Mouse (Mus musculus) gastrocnemius, adult 8-10 months (tissue): ENCODE measurements around the gene Heg1. TPM values are rescaled to one million over a fixed set of nuclear protein-coding genes. Genes with fewer than 3 reads are reported as not detected.

Experiments used
- DNase-seq, 2 experiments: peaks; one replicate each; pipeline ENCODE4 v3.0.0; 2022; ENCODE audit warnings: low spot score in 2 of 2
- total RNA-seq, 4 experiments: library from RNA; stranded (reverse); gene quantifications; 2 replicates each; pipeline ENCODE4 v1.2.4; 2022

Heg1 gene
- 10 to 100 TPM; 20.8 to 31.3 (median 24.2) TPM for total RNA-seq

DNA sequence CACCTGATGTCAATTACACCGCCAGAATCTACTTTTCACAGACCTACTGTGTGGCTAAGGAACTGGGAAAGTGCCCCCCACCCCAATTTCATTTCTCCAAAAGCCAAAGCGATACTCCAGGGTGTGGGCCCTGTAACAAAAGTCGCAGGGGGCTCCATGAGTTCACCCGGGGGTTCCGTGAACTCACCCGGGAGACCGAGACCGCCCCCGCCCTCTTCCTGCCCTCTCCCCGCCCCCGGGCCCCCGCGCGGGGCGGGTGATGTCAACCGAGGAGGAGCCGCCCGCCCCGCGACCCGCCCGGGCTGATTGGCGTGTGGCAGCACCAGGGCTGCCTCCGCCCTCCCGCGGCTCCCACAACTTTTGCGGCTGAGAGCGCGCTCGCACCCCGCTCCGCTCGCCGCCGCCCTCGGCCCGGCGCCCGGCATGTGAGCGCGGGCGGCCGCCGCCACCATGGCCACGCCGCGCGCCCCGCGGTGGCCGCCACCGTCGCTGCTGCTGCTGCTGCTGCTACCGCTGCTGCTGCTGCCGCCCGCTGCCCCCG lies at the start of gene Heg1:
TSS of gene Heg1 (plus strand) at position 209 of the 541 bp plus-strand sequence.
- DNase-seq, result peak; percentile 78 to 80

DNA sequence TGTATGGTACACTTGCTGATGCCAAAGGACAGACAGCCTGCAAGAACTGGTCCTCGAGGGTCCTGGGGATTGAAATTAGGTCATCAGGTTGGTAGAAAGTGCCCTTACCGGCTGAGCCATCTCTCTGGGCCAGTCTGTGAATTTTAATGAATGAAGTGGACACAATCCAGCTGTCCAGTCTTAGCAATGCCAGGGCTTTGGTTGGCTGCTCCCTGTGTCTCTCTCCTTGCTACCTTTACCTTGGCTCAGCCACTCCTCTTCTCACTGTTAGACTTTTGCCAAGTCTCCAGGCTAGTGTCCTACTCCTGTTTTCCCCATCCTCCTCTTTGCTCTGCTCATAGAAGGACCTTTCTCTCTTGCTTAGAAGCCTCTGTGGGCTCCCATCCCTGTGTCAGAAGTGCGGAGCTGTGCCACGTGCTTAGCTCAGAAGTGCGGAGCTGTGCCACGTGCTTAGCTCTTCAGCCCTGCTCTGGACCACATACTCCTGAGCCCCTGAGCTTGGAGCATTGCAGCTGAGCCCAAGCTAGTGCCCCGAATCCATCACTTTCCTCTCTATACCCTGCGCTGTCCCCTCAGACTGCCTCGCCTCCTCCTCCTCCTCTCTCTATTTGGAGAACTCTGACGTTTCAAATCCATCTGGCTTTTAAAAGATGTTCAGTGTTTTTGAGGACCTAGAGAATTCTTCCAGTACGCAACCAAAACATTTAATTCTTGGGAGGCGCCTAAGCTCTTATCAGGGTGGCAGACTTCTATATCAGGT lies 48.2 kb upstream of the Heg1 start:
- no peak for DNase-seq

DNA sequence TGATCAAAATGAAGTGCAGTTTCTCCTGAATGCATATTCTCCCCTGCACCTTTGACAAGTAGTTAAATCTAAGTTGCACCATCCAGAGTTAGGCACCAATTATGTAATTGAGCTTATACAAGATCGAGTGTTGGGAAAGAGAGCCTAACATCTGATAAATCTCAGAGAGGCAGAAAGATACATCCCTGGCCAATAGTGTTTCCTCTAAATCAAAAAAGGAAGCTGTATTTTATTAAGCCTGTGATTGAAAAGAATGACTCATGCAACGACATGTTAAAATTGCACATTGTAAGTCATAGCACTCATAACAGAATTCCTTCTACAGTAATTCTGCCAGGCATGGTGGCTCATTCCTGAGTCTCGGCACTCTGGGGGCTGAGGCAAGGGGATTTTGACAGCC lies 42.4 kb upstream of the Heg1 start:
- no peak for DNase-seq

DNA sequence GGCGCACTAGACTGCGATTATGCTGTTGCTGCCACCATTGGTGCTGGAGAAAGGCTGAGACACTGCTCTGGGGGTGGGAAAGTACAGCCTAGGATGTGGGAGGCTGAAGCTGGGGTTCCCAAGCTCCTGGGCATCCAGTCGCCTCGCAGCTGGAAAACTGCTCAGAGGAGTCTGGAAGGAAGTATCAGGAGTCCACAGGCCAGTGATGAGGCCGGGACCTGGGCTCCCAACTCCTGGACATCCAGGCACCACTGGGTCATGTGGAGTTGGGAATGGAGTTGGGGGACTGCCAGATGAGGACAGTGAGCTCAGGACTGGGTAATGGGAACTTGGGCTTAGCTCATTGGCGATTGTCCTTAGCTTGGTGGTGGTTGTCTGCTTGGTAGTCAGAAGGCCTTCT lies 31.1 kb upstream of the Heg1 start:
- DNase-seq, result no peak

DNA sequence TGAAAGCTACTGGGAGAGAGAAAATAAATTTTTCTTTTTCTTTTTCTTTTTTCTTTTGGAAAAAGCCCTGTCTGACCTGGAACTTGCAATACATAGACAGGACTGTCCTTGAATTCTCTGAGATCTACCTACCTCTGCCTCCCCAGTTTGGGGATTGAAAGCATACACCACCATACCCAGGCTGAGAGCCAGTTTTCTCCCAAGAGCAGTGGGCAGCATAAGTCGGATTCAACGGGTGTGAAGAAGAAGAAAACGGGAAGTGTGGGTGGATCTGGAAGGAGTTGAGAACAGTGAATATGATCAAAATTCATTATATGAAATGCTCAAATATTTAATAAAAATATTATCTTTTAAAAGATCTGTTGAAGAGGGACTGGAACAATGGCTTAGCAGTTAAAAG lies 28.7 kb upstream of the Heg1 start:
- no peak for DNase-seq

DNA sequence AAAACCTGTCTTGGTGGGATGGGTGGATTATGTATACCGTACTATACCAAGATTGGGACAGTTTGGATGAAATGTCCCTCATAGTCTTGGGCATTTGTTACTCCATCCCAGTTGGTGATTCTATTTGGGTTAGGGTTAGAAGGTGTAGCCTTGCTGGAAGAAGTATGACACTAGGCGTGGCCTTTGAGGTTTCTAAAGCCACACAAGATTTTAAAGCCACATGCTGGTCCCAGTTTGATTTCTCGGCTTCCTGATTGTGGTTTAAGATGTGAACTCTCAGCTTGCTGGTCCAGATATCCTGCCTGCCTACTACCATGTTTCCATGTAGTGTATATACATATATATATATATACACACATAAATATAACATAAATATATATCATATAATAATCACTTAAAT lies 27.0 kb upstream of the Heg1 start:
- no peak for DNase-seq

DNA sequence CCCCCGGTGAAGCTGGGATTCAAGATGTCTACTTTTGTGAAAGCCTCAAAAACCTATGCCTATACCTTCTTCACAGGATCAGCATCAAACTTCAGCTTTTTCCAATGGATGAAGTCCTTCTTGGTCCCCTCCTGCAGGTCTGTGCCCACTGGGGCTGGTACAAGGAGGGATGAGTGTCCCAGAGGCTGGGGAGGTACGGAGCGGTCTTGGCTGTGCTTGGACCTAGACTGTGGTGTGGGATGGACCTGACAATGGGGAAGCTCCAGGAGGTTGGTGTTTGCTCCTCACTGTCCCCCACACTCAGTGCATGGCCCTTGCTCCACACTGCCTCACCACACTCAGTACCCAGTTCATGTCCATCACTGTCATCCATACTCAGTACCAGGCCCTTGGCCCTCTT lies 26.0 kb upstream of the Heg1 start:
- DNase-seq, result no peak

DNA sequence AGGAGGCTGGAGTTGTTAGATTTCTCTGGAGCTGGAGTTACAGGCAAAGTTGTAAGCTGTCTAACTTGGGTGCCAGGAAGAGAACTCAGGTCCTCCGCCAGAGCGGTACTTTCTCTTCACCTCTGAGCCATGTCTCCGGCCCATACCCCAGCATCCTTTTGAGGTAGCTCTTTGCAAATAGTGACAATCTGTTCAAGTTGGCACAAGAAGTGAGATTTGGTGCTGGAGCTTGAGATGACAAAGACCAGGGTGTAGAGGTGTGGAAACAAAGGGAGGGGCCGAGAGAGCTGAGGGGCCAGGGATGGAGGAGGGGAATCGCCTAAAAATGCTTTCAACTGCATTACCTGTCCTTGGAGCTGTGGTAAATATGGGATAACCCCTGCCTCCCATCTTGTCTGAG lies 24.6 kb upstream of the Heg1 start:
- DNase-seq, result no peak

DNA sequence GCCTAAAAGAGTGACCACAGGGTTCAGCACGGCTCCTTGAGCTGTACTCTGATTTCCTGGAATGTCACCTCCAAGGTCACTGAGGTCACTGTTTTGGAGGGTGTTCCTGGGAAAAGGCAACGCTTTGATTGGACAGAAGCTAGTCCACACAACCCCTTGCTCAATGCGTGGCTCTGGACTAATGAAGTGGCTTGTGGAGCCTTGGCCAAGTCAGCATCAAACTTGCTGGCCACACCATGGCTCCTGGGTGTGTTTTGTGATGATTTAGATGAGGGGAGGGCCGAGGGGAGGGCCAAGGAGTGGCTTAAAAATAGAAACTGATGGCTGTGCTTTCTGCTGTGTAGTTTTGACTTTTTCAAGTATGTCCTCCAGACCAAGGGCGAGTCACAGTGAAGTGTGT lies 24.0 kb upstream of the Heg1 start:
- peak; percentile 32 to 50 for DNase-seq

DNA sequence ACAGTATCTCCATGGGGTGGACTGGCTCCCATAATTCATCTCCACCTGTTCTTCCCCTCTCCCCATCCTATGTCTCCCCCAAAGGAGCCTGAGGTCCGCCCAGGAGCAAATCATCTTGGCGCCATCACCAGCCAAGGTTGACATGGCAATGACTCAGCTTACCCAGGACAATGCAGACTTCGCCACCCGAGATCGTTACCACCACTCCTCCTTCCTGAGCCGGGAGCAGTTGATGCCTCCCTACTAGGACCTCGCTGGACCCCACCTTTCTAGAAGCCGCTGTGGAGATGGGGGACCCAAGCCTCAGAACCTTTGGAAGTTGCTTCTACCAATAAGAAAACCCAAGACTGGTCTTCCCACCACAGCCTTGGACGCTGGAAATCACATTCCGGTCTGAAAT lies 21.3 kb upstream of the Heg1 start:
- no peak for DNase-seq

DNA sequence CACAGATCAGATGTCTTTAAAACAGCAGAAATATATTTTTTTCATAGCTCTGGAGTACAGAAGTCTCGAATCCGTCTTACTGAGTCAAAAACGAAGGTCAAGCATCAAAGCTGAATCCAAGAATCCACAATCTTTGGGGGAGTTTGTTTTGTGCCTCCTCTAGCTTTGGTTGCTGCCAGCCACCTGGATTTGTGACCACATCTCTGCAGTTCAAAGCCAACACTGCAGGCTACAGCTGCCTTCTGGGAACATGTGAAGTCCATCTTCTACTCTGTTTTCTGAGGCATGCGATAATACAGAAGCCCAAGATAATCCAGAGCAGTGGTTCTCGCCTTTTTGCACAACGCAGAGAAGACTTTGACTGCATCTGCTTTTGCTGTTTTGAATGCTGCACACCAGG lies 17.9 kb upstream of the Heg1 start:
- DNase-seq, result no peak

DNA sequence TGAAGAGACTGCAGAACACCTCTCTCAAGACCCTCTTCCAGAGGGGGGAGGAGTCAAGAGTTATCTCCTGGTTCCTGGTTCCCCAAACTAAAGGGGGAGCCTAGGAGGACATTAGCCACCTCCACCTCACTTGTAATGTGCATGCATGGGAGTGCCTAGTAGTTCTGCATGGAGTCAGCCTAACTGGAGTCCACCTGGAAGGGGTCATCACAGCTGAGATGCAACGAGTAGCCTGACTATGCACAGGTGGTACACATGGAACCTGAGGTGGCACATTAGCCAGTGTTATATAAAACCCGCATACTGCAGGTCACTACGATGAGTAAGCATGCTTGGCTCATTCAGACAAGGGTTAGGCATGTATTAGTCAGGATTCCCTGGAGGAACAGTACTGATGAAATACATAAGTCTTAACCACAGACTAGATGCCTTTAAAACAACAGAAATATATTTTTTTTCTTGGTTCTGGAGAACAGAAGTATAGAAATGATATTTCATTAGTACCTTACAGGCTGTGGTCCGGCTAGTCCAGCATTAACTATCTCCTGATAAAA lies 17.1 kb upstream of the Heg1 start:
- no peak for DNase-seq

DNA sequence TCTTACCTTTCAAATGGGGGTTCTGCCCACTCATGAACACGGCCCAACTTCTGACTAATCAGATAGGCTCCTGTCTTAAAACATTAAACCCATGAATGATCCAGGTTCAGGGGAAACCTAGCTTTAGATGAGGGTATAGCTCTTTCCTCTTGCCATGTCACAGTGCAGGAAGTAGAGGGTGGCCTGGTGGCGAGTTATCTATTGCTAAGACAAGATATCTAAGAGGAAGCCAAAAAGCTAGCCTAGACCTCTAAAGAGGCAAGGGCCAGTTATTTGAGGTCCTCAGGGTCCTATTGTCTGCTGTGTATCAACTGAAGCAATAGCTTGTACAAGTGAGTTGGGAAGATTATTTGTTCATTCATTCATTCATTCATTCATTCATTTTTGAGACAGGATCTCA lies 15.7 kb upstream of the Heg1 start:
- DNase-seq, result no peak

DNA sequence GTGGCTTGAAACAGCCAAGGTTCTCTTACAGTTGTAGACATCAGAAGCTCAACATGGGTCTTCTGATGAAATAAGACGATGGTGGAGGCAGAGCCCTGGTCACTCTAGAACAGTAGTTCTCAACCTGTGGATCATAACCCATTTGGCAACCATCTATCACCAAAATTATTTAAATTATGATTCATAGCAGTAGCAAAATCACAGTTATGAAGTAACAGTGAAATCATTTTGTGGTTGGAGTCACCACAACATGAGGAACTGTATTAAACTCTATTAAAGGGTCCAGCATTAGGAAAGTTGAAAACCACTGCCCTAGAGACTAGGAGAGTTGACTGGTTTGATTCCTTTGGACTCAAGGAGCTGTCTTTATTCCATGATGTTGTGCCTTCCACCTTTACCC lies 15.1 kb upstream of the Heg1 start:
- no peak for DNase-seq

DNA sequence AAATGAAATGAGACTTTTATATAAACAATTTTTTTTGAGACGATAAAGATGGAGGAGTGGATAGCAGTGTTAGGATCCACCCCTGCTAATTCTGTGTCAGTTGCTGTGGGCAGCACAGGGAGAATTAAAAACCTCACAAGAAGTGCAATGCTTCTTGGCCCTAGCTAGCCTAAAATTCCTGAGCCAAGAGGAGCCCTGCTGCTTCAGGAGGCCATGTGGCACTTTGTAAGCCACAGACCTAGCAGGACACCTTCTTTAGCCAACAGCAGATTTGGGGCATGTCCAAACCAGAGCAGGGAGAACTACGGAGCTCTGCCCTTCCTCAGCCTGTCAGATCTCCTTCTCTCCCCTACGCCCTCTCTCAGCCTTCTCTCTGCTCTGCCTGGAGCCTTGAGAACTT lies 13.8 kb upstream of the Heg1 start:
- no peak for DNase-seq

DNA sequence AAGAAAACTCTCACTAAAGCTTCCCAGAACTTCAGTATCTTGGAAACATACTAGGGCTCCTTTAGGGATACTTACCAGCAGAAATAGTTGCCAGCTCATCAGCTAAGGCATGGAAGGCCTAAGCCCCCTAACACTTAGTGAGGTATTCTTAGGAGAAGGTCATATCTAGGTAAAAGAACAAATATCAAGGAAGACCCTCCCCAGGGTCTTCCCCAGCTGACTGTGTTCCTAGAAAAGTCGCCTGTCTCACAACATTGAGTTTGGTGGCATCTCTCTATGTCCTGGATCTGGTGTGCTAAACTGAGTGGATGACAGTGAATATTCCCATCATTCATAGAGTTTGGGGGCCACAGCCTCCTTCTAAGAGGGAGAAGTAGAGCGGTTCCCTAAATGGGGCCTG lies 13.2 kb upstream of the Heg1 start:
- no peak for DNase-seq

DNA sequence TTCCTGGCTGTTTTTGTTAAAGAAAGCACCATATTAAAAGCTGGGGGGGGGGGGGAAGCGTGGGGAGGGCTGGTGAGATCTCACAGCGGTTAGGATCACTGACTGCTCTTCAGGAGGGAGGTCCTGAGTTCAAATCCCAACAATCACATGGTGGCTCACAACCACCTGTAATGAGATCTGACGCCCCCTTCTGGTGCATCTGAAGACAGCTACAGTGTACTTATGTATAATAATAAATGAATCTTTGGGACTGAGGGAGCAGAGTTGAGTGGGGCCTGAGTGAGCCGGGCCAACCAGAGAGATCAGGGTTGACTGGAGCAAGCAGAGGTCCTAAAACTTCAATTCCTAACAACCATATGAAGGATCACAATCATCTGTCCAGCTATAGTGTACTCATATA lies 12.0 kb upstream of the Heg1 start:
- DNase-seq, result no peak

DNA sequence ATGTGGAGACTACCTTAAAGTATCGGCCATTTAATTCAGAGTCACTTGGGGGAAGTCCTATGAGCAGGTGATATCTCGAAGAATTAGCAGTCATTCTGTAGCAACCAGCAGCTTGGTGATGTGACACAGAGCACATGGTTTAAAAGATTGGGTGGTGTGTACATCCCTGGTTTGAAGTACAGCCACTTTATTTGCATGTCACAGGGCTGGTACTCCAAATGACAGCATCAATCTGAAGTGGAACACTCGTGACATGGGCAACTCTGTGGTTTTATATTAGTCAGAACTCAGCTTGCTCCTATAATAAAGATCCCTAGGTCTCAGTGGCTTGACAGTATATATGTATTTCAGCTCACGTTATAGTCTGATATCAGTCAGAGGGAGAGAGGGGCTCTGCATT lies 11.5 kb upstream of the Heg1 start:
- DNase-seq, result no peak

DNA sequence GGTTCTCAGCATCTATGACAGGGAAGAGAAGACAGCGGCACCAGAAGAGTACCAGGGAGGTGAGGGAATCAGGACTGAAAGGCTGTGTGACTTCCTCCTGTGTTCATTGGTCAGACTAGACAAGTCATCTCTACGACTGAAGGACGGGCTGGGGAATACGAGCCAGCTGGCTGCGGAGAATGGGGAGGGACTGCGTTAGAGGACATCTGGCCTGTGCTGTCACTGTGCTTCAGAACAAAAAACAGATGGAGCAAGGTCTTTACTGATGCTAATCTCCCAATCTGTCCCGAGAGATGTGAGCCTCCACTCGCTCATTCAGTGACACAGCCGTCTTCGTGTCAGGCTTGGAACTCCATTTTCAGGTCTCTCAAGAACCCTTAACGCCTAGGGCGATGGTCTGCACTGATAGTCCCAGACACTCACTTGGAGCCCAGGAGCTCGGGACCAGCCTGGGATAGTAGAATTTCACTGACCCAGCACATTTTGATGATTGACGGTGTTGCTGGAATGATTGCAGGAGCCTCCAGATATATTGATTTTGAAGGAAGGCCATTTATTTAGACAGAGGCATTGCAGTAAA lies 10.6 kb upstream of the Heg1 start:
- peak in 1 of 2 experiments; percentile 55 for DNase-seq

DNA sequence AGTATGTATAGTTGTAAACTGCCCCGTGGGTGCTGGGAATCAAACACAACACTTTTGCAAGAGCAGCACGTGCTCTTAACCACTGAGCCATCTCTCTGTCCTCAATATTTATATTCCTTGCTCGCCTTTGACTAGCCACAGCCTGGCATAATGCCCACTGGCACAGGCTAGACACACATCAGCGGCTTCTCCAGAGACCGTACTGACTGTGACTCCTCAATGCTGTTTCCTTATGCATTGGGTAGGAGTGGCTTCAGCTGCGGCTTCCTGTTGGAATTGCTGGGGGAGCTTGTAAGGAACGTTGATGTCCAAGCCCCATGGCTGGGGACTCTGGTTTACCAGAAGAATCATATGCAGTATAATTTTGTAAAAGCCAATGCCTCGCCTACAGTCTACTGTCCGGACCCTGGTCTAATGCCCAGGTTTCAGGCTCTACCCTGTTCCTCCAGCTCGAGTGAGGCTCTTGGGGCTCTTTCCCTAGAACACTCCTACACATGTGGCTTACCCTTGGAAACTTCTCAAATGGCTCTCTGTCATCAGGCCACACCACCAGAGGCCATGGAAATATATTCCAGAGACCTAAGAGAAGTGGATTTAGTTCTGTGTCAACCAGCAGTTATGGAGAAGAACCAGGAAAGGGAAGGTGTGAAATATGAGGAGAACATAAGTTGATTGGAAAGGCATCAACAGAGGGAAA lies 8.9 kb upstream of the Heg1 start:
- DNase-seq, result no peak

DNA sequence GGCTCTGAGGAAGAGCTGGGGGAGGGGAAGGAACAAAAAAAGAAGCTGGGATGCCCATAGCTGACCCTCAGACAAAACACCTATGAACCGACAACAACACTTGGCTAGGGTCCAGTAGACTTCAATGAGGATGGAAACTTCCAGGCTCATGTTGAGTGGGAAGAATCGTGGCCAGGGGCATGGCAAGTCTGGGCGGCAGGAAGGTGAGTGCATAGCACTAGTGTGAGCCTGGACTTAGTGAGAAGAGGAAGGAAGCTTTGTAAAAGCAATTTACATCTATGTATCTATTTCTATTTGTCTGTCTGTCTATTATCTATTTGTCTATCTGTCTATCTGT lies 8.4 kb upstream of the Heg1 start:
- DNase-seq, result no peak
